Mouse (Mus musculus) embryonic facial prominence, embryonic 15.5 days (tissue): ENCODE measurements at regions not wholly inside any gene's neighbourhood (a gene's known extent, or its start where the extent isn't known, plus 50 kb on each side); places are given as distances from the start of the nearest gene placed in this dataset.

Experiments
- ATAC-seq: fragments of 200-750 bp; cut with Nextera tagmentation; 2 replicates; pipeline ENCODE4 v1.8.0; 2017; ENCODE audit warnings: low read depth, moderate TSS enrichment; ENCODE audit not compliant: insufficient number of reproducible peaks, low FRiP score, low TSS enrichment
- H3K27ac ChIP-seq: fragments of 300-500 bp; sonication (generic); replicated peaks from 2 replicates; pipeline ENCODE4 v1.5.1; 2015; ENCODE audit warnings: mild to moderate bottlenecking, inconsistent platforms
- H3K27me3 ChIP-seq: fragments of 300-500 bp; sonication (generic); 2 replicates; pipeline ENCODE4 v1.6.1; 2015; ENCODE audit warnings: inconsistent platforms
- H3K36me3 ChIP-seq: fragments of 300-500 bp; sonication (generic); 2 replicates; pipeline ENCODE4 v1.6.1; 2015; ENCODE audit warnings: mild to moderate bottlenecking, inconsistent platforms
- H3K4me1 ChIP-seq: fragments of 300-500 bp; sonication (generic); 2 replicates; pipeline ENCODE4 v1.6.1; 2015; ENCODE audit warnings: inconsistent platforms
- H3K4me2 ChIP-seq: fragments of 300-500 bp; sonication (generic); replicated peaks from 2 replicates; pipeline ENCODE4 v1.6.1; 2015; ENCODE audit warnings: mild to moderate bottlenecking, inconsistent platforms
- H3K4me3 ChIP-seq: fragments of 300-500 bp; sonication (generic); replicated peaks from 2 replicates; pipeline ENCODE4 v1.5.1; 2015; ENCODE audit warnings: mild to moderate bottlenecking, inconsistent platforms
- H3K9ac ChIP-seq: fragments of 300-500 bp; sonication (generic); 2 replicates; pipeline ENCODE4 v1.6.1; 2015; ENCODE audit warnings: inconsistent platforms
- H3K9me3 ChIP-seq: fragments of 300-500 bp; sonication (generic); replicated peaks from 2 replicates; pipeline ENCODE4 v1.6.1; 2016; ENCODE audit warnings: inconsistent platforms
- WGBS: fragments of 180-500 bp; shearing (Covaris S2); methylation state at CpG from one replicate; pipeline ENCODE4 v1.1.7; 2015; 5-methylcytosine and 5-hydroxymethylcytosine counted together

DNA sequence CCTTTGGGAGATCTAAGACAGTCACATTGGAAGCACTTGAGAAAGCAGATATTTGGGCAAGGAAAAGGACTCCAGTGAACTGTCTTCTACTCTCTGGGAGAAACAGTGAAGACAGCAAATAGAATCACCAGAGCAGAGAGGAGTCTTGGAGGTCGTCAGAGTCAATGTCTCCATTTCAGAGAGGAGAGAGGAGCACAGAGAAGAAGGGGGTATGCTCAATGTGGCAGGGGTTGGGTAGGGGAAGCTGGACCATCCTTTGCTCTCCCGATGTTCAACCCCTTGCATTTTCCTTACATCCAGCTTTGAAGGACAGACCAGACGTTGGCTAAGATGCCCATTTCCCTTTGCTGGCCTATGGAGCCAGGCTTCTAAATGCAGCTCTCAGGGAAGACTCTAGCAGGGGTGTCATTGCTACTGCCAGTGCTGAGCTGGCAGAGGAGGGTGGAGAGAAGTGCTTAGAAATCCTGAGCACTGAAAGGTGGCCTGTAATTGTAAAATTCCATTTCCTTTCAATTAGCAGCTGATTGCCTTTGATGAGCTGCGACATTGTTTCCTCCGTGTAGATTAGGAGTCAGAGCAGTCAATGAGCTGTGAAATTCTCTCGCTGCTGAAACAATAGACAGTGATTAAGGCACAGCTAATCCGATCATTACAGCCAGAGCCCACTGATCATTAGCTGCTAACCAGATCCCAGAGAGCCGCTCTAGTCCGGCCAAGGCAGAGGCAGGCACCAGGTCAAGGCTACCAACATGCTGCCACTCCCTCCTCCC is 449.7 kb downstream of the Insc start:
- Histone ChIP-seq H3K36me3 (no peaks in the 10 kb centered on the region), H3K9me3 (no peaks in the 10 kb centered on the region), H3K4me1 (peaks cover 5% of the 10 kb centered on the region), H3K9ac (no peak overlapping the region), H3K4me2 (no peak overlapping the region), H3K27ac (no peak overlapping the region), H3K4me3 (no peak overlapping the region), H3K27me3 (peaks cover 13% of the 10 kb centered on the region)
- ATAC-seq = no peak
- 22% methylated on average over 9 of the region's 9 CpGs for WGBS

GRCm38 (mm10) chr7:115204916-115205315 is 461.4 kb downstream of the Insc start:
- Histone ChIP-seq H3K4me2 (no peak overlapping the region), H3K4me3 (no peak overlapping the region), H3K9me3 (no peaks in the 10 kb centered on the region), H3K36me3 (no peaks in the 10 kb centered on the region), H3K9ac (no peak overlapping the region), H3K27me3 (no peaks in the 10 kb centered on the region), H3K4me1 (no peaks in the 10 kb centered on the region), H3K27ac (no peak overlapping the region)
- 22% methylated on average over 3 of the region's 3 CpGs for WGBS
- ATAC-seq = 0 out of 2 replicates have a peak, but pooled peaks have one; percentile 19

- no peak overlapping the region for H3K4me2 ChIP-seq
- H3K9me3 ChIP-seq = no peaks in the 10 kb centered on the region
- WGBS = 70% methylated on average over 9 of the region's 9 CpGs
- H3K27ac ChIP-seq = no peak overlapping the region
- H3K36me3 ChIP-seq = no peaks in the 10 kb centered on the region
- no peak overlapping the region for H3K9ac ChIP-seq
- H3K4me1 ChIP-seq = no peaks in the 10 kb centered on the region
- H3K27me3 ChIP-seq = no peaks in the 10 kb centered on the region; the same call in 1 of the 2 replicates
- H3K4me3 ChIP-seq = no peak overlapping the region
- no peak for ATAC-seq
Observed at GRCm38 (mm10) chr7:115206479-115207134, 463.1 kb downstream of the Insc start.

DNA sequence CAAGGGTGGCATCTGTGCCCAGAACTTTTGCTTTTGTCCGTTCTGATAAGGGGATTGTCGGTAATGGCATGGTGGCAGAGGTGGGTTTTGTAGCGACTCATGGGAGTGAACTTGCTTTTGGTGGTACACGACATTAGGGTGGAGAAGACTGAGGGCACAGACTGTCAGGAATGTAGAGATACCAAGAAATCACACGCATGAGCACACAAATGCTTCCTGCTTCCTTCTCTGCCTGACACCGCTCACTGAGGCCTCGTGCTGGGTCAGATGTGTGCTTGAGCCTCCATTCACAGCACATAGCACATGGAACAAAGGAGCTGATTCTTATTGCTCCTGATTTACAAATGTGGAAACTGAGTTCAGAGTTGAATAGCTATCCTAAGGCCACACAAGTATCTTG is 465.3 kb downstream of the Insc start:
- Histone ChIP-seq H3K4me2 (no peak overlapping the region), H3K27ac (no peak overlapping the region), H3K27me3 (peaks cover 2% of the 10 kb centered on the region; the same call in 1 of the 2 replicates), H3K9me3 (no peaks in the 10 kb centered on the region), H3K9ac (no peak overlapping the region), H3K36me3 (no peaks in the 10 kb centered on the region), H3K4me3 (no peak overlapping the region), H3K4me1 (no peaks in the 10 kb centered on the region)
- WGBS = 76% methylated on average over 7 of the region's 7 CpGs
- no peak for ATAC-seq

DNA sequence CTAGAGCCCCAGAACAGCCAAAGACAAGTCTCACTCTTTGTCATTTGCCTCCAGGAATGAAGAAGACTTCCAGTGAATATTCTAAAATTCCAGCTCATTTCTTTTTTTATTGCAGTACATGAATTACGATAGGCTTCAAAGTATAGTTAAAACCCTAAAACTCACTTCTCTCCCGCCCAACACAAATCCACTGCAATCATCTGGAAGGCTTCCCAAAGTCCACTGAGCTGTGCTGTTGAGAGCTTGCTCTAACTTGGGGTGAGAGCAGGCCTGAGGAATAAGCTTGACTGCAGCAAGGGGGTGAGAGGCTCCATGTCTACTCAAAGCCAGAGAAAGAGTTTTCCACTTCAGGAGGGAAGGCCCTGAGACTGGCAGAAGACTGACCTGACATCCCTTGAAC is 466.5 kb downstream of the Insc start:
- Histone ChIP-seq H3K36me3 (no peaks in the 10 kb centered on the region), H3K9me3 (no peaks in the 10 kb centered on the region), H3K27me3 (peaks cover 5% of the 10 kb centered on the region), H3K9ac (no peak overlapping the region), H3K4me1 (no peaks in the 10 kb centered on the region), H3K4me3 (no peak overlapping the region), H3K4me2 (no peak overlapping the region), H3K27ac (no peak overlapping the region)
- WGBS = 75% methylated on average over 2 of the region's 2 CpGs
- no peak for ATAC-seq

GRCm38 (mm10) chr7:115216838-115217237 is 473.3 kb downstream of the Insc start:
- peaks cover 27% of the 10 kb centered on the region for H3K27me3 ChIP-seq
- peak overlapping the region; percentile 64 for H3K4me2 ChIP-seq
- H3K27ac ChIP-seq = no peak overlapping the region
- peaks cover 14% of the 10 kb centered on the region for H3K4me1 ChIP-seq
- WGBS = 1% methylated on average over 12 of the region's 13 CpGs
- no peaks in the 10 kb centered on the region for H3K9me3 ChIP-seq
- peak overlapping the region; percentile 35 for H3K4me3 ChIP-seq
- ATAC-seq = peak; percentile 93
- no peaks in the 10 kb centered on the region for H3K36me3 ChIP-seq
- no peak overlapping the region for H3K9ac ChIP-seq

GRCm38 (mm10) chr7:115217255-115217654 is 473.8 kb downstream of the Insc start:
- Histone ChIP-seq H3K4me2 (peak overlapping the region; percentile 64), H3K27ac (no peak overlapping the region), H3K4me1 (peaks cover 14% of the 10 kb centered on the region), H3K9me3 (no peaks in the 10 kb centered on the region), H3K9ac (no peak overlapping the region), H3K36me3 (no peaks in the 10 kb centered on the region), H3K4me3 (peak overlapping the region; percentile 35), H3K27me3 (peaks cover 31% of the 10 kb centered on the region)
- WGBS = 4% methylated on average over 5 of the region's 5 CpGs
- ATAC-seq = peak; percentile 35

GRCm38 (mm10) chr7:115217712-115218111 is 474.2 kb downstream of the Insc start:
- H3K4me1 ChIP-seq = peaks cover 14% of the 10 kb centered on the region
- no peak overlapping the region for H3K4me2 ChIP-seq
- H3K9me3 ChIP-seq = no peaks in the 10 kb centered on the region
- H3K27me3 ChIP-seq = peaks cover 31% of the 10 kb centered on the region
- H3K36me3 ChIP-seq = no peaks in the 10 kb centered on the region
- ATAC-seq = no peak
- 42% methylated on average over 6 of the region's 6 CpGs for WGBS
- no peak overlapping the region for H3K9ac ChIP-seq
- no peak overlapping the region for H3K4me3 ChIP-seq
- H3K27ac ChIP-seq = no peak overlapping the region

- no peaks in the 10 kb centered on the region for H3K36me3 ChIP-seq
Observed at GRCm38 (mm10) chr7:115218596-115219180, 475.2 kb downstream of the Insc start.

GRCm38 (mm10) chr7:115222642-115223041 is 479.1 kb downstream of the Insc start:
- H3K27me3 ChIP-seq = peaks cover 36% of the 10 kb centered on the region

More at GRCm38 (mm10) chr7:115218596-115219180, 475.2 kb downstream of the Insc start:
- Histone ChIP-seq H3K27me3 (peaks cover 30% of the 10 kb centered on the region), H3K4me3 (no peak overlapping the region), H3K9ac (no peak overlapping the region), H3K4me1 (peaks cover 14% of the 10 kb centered on the region), H3K4me2 (no peak overlapping the region), H3K9me3 (no peaks in the 10 kb centered on the region), H3K27ac (no peak overlapping the region)
- ATAC-seq = no peak
- 35% methylated on average over 13 of the region's 13 CpGs for WGBS

GRCm38 (mm10) chr7:115230525-115230924 is 487.0 kb downstream of the Insc start:
- 78% methylated on average over 6 of the region's 6 CpGs for WGBS

More at GRCm38 (mm10) chr7:115222642-115223041, 479.1 kb downstream of the Insc start:
- Histone ChIP-seq H3K4me2 (no peak overlapping the region), H3K9me3 (no peaks in the 10 kb centered on the region), H3K9ac (no peak overlapping the region), H3K4me3 (no peak overlapping the region), H3K4me1 (peaks cover 7% of the 10 kb centered on the region), H3K36me3 (no peaks in the 10 kb centered on the region), H3K27ac (no peak overlapping the region)
- no peak for ATAC-seq
- WGBS = 50% methylated on average over 5 of the region's 7 CpGs

More at GRCm38 (mm10) chr7:115230525-115230924, 487.0 kb downstream of the Insc start:
- no peaks in the 10 kb centered on the region for H3K4me1 ChIP-seq
- H3K9ac ChIP-seq = no peak overlapping the region
- no peaks in the 10 kb centered on the region for H3K36me3 ChIP-seq
- no peak overlapping the region for H3K4me3 ChIP-seq
- no peaks in the 10 kb centered on the region for H3K9me3 ChIP-seq
- H3K27ac ChIP-seq = no peak overlapping the region
- no peak overlapping the region for H3K4me2 ChIP-seq
- no peak for ATAC-seq
- no peaks in the 10 kb centered on the region for H3K27me3 ChIP-seq
